Mouse (Mus musculus): ENCODE measurements around the gene Cpne2.

The Cpne2 gene

GRCm38 (mm10) chr8:94534612-94535011 is 1.8 kb downstream of the Cpne2 start:
- no peak for ATAC-seq (ENCODE audit: insufficient number of reproducible peaks, low FRiP score, low TSS enrichment)

GRCm38 (mm10) chr8:94535631-94536030 is 2.8 kb downstream of the Cpne2 start:
- ATAC-seq (ENCODE audit: insufficient number of reproducible peaks, low FRiP score, low TSS enrichment) = no peak

- no peak for ATAC-seq (ENCODE audit: insufficient number of reproducible peaks, low FRiP score, low TSS enrichment)
Observed at GRCm38 (mm10) chr8:94537456-94537855, 4.7 kb downstream of the Cpne2 start.

- ATAC-seq (ENCODE audit: insufficient number of reproducible peaks, low FRiP score, low TSS enrichment) = no peak
Observed at GRCm38 (mm10) chr8:94540025-94540424, 7.2 kb downstream of the Cpne2 start.

- ATAC-seq (ENCODE audit: insufficient number of reproducible peaks, low FRiP score, low TSS enrichment) = no peak
Observed at GRCm38 (mm10) chr8:94540889-94541795, 8.4 kb downstream of the Cpne2 start.

GRCm38 (mm10) chr8:94543981-94544380 is 11.2 kb downstream of the Cpne2 start:
- ATAC-seq (ENCODE audit: insufficient number of reproducible peaks, low FRiP score, low TSS enrichment) = no peak

GRCm38 (mm10) chr8:94549041-94549440 is 16.3 kb downstream of the Cpne2 start:
- ATAC-seq (ENCODE audit: insufficient number of reproducible peaks, low FRiP score, low TSS enrichment) = no peak

- ATAC-seq (ENCODE audit: insufficient number of reproducible peaks, low FRiP score, low TSS enrichment) = no peak
Observed at GRCm38 (mm10) chr8:94549482-94549881, 16.7 kb downstream of the Cpne2 start.

- ATAC-seq (ENCODE audit: insufficient number of reproducible peaks, low FRiP score, low TSS enrichment) = no peak
Observed at GRCm38 (mm10) chr8:94549998-94550397, 17.2 kb downstream of the Cpne2 start.

GRCm38 (mm10) chr8:94551471-94552422 is 19.0 kb downstream of the Cpne2 start:
- ATAC-seq (ENCODE audit: insufficient number of reproducible peaks, low FRiP score, low TSS enrichment) = no peak

GRCm38 (mm10) chr8:94552696-94553095 is 19.9 kb downstream of the Cpne2 start:
- no peak for ATAC-seq (ENCODE audit: insufficient number of reproducible peaks, low FRiP score, low TSS enrichment)

- no peak for ATAC-seq (ENCODE audit: insufficient number of reproducible peaks, low FRiP score, low TSS enrichment)
Observed at GRCm38 (mm10) chr8:94557281-94557680, 24.5 kb downstream of the Cpne2 start.

GRCm38 (mm10) chr8:94561256-94561655 is 28.5 kb downstream of the Cpne2 start:
- no peak for ATAC-seq (ENCODE audit: insufficient number of reproducible peaks, low FRiP score, low TSS enrichment)

GRCm38 (mm10) chr8:94564421-94564820 is 31.6 kb downstream of the Cpne2 start:
- ATAC-seq (ENCODE audit: insufficient number of reproducible peaks, low FRiP score, low TSS enrichment) = no peak

GRCm38 (mm10) chr8:94566033-94566432 is 33.2 kb downstream of the Cpne2 start:
- no peak for ATAC-seq (ENCODE audit: insufficient number of reproducible peaks, low FRiP score, low TSS enrichment)

- no peak for ATAC-seq (ENCODE audit: insufficient number of reproducible peaks, low FRiP score, low TSS enrichment)
Observed at GRCm38 (mm10) chr8:94566446-94567158, 33.8 kb downstream of the Cpne2 start.

- no peak for ATAC-seq (ENCODE audit: insufficient number of reproducible peaks, low FRiP score, low TSS enrichment)
Observed at GRCm38 (mm10) chr8:94567159-94567849, 34.5 kb downstream of the Cpne2 start.

GRCm38 (mm10) chr8:94568098-94568497 is 35.3 kb downstream of the Cpne2 start:
- ATAC-seq (ENCODE audit: insufficient number of reproducible peaks, low FRiP score, low TSS enrichment) = no peak

GRCm38 (mm10) chr8:94569419-94569818 is 36.6 kb downstream of the Cpne2 start:
- no peak for ATAC-seq (ENCODE audit: insufficient number of reproducible peaks, low FRiP score, low TSS enrichment)

- no peak for ATAC-seq (ENCODE audit: insufficient number of reproducible peaks, low FRiP score, low TSS enrichment)
Observed at GRCm38 (mm10) chr8:94571896-94572295, 39.1 kb downstream of the Cpne2 start.
